ENCODE assay signal across 25 mouse cellular contexts in genomic region chr12:51569944-51570343, GRCm38 (mm10). TPM values are rescaled to one million over a fixed set of nuclear protein-coding genes. Genes with fewer than 3 reads are reported as not detected.
DNase-seq lines count a peak whose midpoint lies in the region; ATAC-seq and TF ChIP-seq lines count a peak whose summit lies in the region.
"Had no signal": no experiment of that assay in that cellular context is flagged by ENCODE, and none has a peak within 500 bp of the region (broad histone marks: within the 10 kb centered on the region; RNA-seq: fewer than 3 reads in every experiment).

No protein-coding gene starts in this region.

- TF ChIP-seq CTCF in G1E (IDR thresholded peaks at IDR 0.05; ENCODE audit: low read depth, low read length) = peak; percentile 73
- peak; percentile 25; the same call in 1 of the 2 replicates for TF ChIP-seq CTCF in stomach, postnatal 0 days (IDR thresholded peaks at IDR 0.05; ENCODE audit: low read depth)

- no peaks in the 10 kb centered on the region for H3K9me3 ChIP-seq in hindbrain, embryonic 11.5 days (ENCODE audit: control insufficient read depth, low read length)
- no peaks in the 10 kb centered on the region for H3K9me3 ChIP-seq in hindbrain, embryonic 14.5 days (ENCODE audit: control insufficient read depth, low read length)
- peaks cover 3% of the 10 kb centered on the region for H3K9me3 ChIP-seq in G1E (replicated peaks)
- H3K9me3 ChIP-seq in stomach, postnatal 0 days (ENCODE audit: control insufficient read depth, low read length) = no peaks in the 10 kb centered on the region
- H3K9me3 ChIP-seq: heart, embryonic 15.5 days; limb, embryonic 10.5 days; liver, embryonic 15.5 days had no signal

- H3K36me3 ChIP-seq in hindbrain, embryonic 11.5 days (ENCODE audit: control insufficient read depth, insufficient read depth, low read length) = no peaks in the 10 kb centered on the region
- no peaks in the 10 kb centered on the region for H3K36me3 ChIP-seq in hindbrain, embryonic 14.5 days (replicated peaks; ENCODE audit: control insufficient read depth, insufficient read depth)
- H3K36me3 ChIP-seq in G1E (replicated peaks) = no peaks in the 10 kb centered on the region
- H3K36me3 ChIP-seq in stomach, postnatal 0 days (ENCODE audit: control insufficient read depth, insufficient read depth, low read length) = no peaks in the 10 kb centered on the region
- H3K36me3 ChIP-seq: embryonic facial prominence, embryonic 13.5 days; heart, embryonic 15.5 days; limb, embryonic 10.5 days; liver, embryonic 15.5 days; midbrain, embryonic 13.5 days; neural tube, embryonic 13.5 days had no signal

- H3K27me3 ChIP-seq in hindbrain, embryonic 11.5 days (ENCODE audit: control insufficient read depth, insufficient read depth, low read length) = no peaks in the 10 kb centered on the region
- H3K27me3 ChIP-seq in hindbrain, embryonic 14.5 days (ENCODE audit: control insufficient read depth, insufficient read depth, low read length) = no peaks in the 10 kb centered on the region
- no peaks in the 10 kb centered on the region for H3K27me3 ChIP-seq in G1E (ENCODE audit: insufficient read depth, low read length)
- no peaks in the 10 kb centered on the region for H3K27me3 ChIP-seq in stomach, postnatal 0 days (ENCODE audit: control insufficient read depth, insufficient read depth, low read length)
- H3K27me3 ChIP-seq: embryonic facial prominence, embryonic 13.5 days; heart, embryonic 15.5 days; liver, embryonic 15.5 days; midbrain, embryonic 13.5 days; neural tube, embryonic 13.5 days had no signal

- H3K4me2 ChIP-seq in hindbrain, embryonic 11.5 days (replicated peaks; ENCODE audit: low read depth, low read length) = no peak overlapping the region
- no peak overlapping the region for H3K4me2 ChIP-seq in hindbrain, embryonic 14.5 days (replicated peaks)
- no peak overlapping the region for H3K4me2 ChIP-seq in stomach, postnatal 0 days (replicated peaks; ENCODE audit: low read depth)
- H3K4me2 ChIP-seq: embryonic facial prominence, embryonic 13.5 days; heart, embryonic 15.5 days; liver, embryonic 15.5 days; midbrain, embryonic 13.5 days; neural tube, embryonic 13.5 days had no signal

- peak; percentile 11 for DNase-seq in hindbrain, embryonic 11.5 days (ENCODE audit: low spot score)
- DNase-seq in hindbrain, embryonic 14.5 days (ENCODE audit: low spot score) = no peak
- DNase-seq in 416B (ENCODE audit: low read depth) = peak; percentile 25
- peak; percentile 20 for DNase-seq in G1E (ENCODE audit: low spot score)
- no peak for DNase-seq in stomach, postnatal 0 days (ENCODE audit: low spot score)
- DNase-seq in cerebellum, adult 9-11 months = no peak
- no peak for DNase-seq in cerebellum, adult 11-12 months
- DNase-seq: adrenal gland, adult 2 months; cerebellum, adult 9-10 months; gastrocnemius, postnatal 10 days; heart, postnatal 4 days; kidney, adult 11 months; lung, postnatal 10 days; right cerebral cortex, adult 18-20 months; thymus, adult 18-20 months had no signal

- no peak overlapping the region for H3K27ac ChIP-seq in hindbrain, embryonic 11.5 days (ENCODE audit: low read depth, low read length)
- no peak overlapping the region for H3K27ac ChIP-seq in hindbrain, embryonic 14.5 days
- no peak overlapping the region for H3K27ac ChIP-seq in stomach, postnatal 0 days (replicated peaks)
- H3K27ac ChIP-seq: embryonic facial prominence, embryonic 13.5 days; heart, embryonic 15.5 days; hindbrain, postnatal 0 days; limb, embryonic 10.5 days; liver, embryonic 15.5 days; midbrain, embryonic 13.5 days; neural tube, embryonic 13.5 days had no signal

- ATAC-seq in hindbrain, embryonic 11.5 days (ENCODE audit: low FRiP score) = no peak
- ATAC-seq in hindbrain, embryonic 14.5 days (ENCODE audit: low FRiP score) = no peak
- ATAC-seq in G1E (ENCODE audit: extremely low read depth, insufficient number of reproducible peaks, low FRiP score, poor library complexity, severe bottlenecking) = no peak
- no peak for ATAC-seq in stomach, postnatal 0 days (ENCODE audit: low FRiP score, low TSS enrichment)
- no peak for ATAC-seq in activated CD4-positive, CD25-positive, alpha-beta regulatory T cell, adult 4 months
- ATAC-seq: forebrain, embryonic 14.5 days; hindbrain, postnatal 0 days; midbrain, embryonic 13.5 days had no signal

- H3K4me1 ChIP-seq in hindbrain, embryonic 11.5 days (replicated peaks; ENCODE audit: control insufficient read depth, insufficient read depth, low read length) = no peaks in the 10 kb centered on the region
- H3K4me1 ChIP-seq in hindbrain, embryonic 14.5 days (replicated peaks; ENCODE audit: control insufficient read depth, insufficient read depth, low read length) = no peaks in the 10 kb centered on the region
- H3K4me1 ChIP-seq in G1E (ENCODE audit: insufficient read depth, low read depth, low read length) = peaks cover 65% of the 10 kb centered on the region
- H3K4me1 ChIP-seq in stomach, postnatal 0 days (replicated peaks; ENCODE audit: control insufficient read depth, insufficient read depth) = no peaks in the 10 kb centered on the region
- H3K4me1 ChIP-seq: embryonic facial prominence, embryonic 13.5 days; heart, embryonic 15.5 days; liver, embryonic 15.5 days; midbrain, embryonic 13.5 days; neural tube, embryonic 13.5 days had no signal

- no peak overlapping the region for H3K9ac ChIP-seq in hindbrain, embryonic 11.5 days (ENCODE audit: low read depth, low read length)
- H3K9ac ChIP-seq in hindbrain, embryonic 14.5 days = no peak overlapping the region
- no peak overlapping the region for H3K9ac ChIP-seq in stomach, postnatal 0 days (ENCODE audit: low read length)
- H3K9ac ChIP-seq: embryonic facial prominence, embryonic 13.5 days; heart, embryonic 15.5 days; liver, embryonic 15.5 days; midbrain, embryonic 13.5 days; neural tube, embryonic 13.5 days had no signal

- no peak overlapping the region for H3K4me3 ChIP-seq in hindbrain, embryonic 11.5 days (ENCODE audit: low read depth, low read length)
- H3K4me3 ChIP-seq in hindbrain, embryonic 14.5 days (replicated peaks; ENCODE audit: low read length) = no peak overlapping the region
- H3K4me3 ChIP-seq in G1E (ENCODE audit: low read depth, low read length) = peak overlapping the region; percentile 31; the same call in 1 of the 2 replicates
- H3K4me3 ChIP-seq in stomach, postnatal 0 days (ENCODE audit: low read depth, low read length) = no peak overlapping the region
- H3K4me3 ChIP-seq: embryonic facial prominence, embryonic 13.5 days; heart, embryonic 15.5 days; limb, embryonic 10.5 days; liver, embryonic 15.5 days; midbrain, embryonic 13.5 days; neural tube, embryonic 13.5 days had no signal

- TF ChIP-seq EP300 in stomach, postnatal 0 days (optimal IDR thresholded peaks at IDR 0.05) = no peak

- WGBS in hindbrain, embryonic 11.5 days = 68% methylated on average over 7 of the region's 7 CpGs
- WGBS in hindbrain, embryonic 14.5 days = 72% methylated on average over 7 of the region's 7 CpGs
- 68% methylated on average over 7 of the region's 7 CpGs for WGBS in stomach, postnatal 0 days

RNA-seq across cellular contexts. Expression of gene Coch, which starts 23.2 kb away (rescaled TPM):
- 6.3 and 8.8 TPM in 2 replicates for polyA plus RNA-seq in hindbrain, embryonic 11.5 days (2014; fragmentation: Nextera tagmentation; extraction: Ambion mirVana)
- polyA plus RNA-seq in hindbrain, embryonic 14.5 days (2014; fragmentation: Nextera tagmentation; extraction: Ambion mirVana) = 19.1 and 25.3 TPM in 2 replicates
- total RNA-seq in G1E (2014; fragmentation: Nextera tagmentation) = not detected in 2 replicates
- not detected in 2 replicates for total RNA-seq in G1E (2017)
- not detected in 2 replicates for polyA plus RNA-seq in G1E (2012)
- polyA plus RNA-seq in stomach, postnatal 0 days (2015; fragmentation: Nextera tagmentation; extraction: Ambion mirVana) = 0.50 and 0.61 TPM in 2 replicates
- under 1 TPM in 1 of 2 experiments, not detected in 1; 0.16 TPM for polyA plus RNA-seq in activated CD4-positive, CD25-positive, alpha-beta regulatory T cell, adult 4 months (2017; shearing (Covaris generic))
- total RNA-seq: megakaryocyte progenitor cell, adult 5-6 weeks had no signal

Comparison
In these comparisons a context has a peak if more than half of its experiments do, and no peak if none do; other contexts are left out.
1. DNase-seq: peak in hindbrain, embryonic 11.5 days (single experiment), 416B (single experiment) and G1E (single experiment); none in hindbrain, embryonic 14.5 days (single experiment), stomach, postnatal 0 days (single experiment), cerebellum, adult 9-11 months (single experiment) and cerebellum, adult 11-12 months (single experiment).